Comparison of ENCODE assay signal across 1 mouse cellular context in the genomic region with DNA sequence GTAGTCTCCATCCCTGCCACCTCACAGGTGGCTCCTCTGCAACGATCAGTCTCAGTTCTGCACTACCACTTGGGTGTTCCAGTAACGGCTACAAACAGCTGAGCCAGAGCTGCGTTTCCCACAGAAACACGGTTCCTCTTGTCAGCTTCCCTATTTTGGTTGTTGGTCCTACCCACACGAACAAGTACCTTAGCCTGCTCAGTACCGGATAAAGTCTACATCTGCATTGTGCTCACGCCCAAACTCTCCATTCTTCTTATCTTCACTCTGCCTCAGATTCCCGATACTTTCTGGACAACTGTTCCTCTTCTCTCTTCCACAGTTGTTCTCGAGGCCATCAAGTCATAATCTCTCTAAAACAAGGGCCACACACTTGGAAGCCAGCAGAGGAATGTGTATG.
A peak's percentile ranks its signal among the peaks of the same experiment; 100 is the strongest.
TF ChIP-seq lines count a peak whose summit lies in the region.

No protein-coding gene starts in this region.

TF ChIP-seq in CH12.LX, 34 proteins besides CTCF, POLR2A, EP300 and RAD21:
- TF ChIP-seq ETS1 (conservative IDR thresholded peaks at IDR 0.05; ENCODE audit: low read depth, low read length) (0 out of 2 replicates have a peak, but pooled peaks have one; percentile 9), TCF12 (IDR thresholded peaks at IDR 0.05; ENCODE audit: low read depth, low read length) (no peak)
